Mouse (Mus musculus) urinary bladder, adult 18-20 months (tissue): ENCODE results near the gene Srms.
"Not testable (repeated sequence)": the region's sequence is repeated elsewhere in the genome, so short reads cannot be mapped to it uniquely, and the experiment has no call there.

Experiments
- DNase-seq, 2 experiments: peaks; one replicate each; pipeline ENCODE4 v3.0.0; 2022; ENCODE audit warnings: low spot score in 2 of 2, mixed read lengths in 2 of 2

Srms gene

GRCm38 (mm10) chr2:181219538-181220216 lies 6.7 kb upstream of the Srms start, which contains the start of gene Fndc11:
TSS of gene Fndc11 (plus strand) at chr2:181220013.
- DNase-seq = peak; percentile 37 to 51

- DNase-seq = no peak
Measured at GRCm38 (mm10) chr2:181218881-181219485, 6.0 kb upstream of the Srms start.

GRCm38 (mm10) chr2:181216037-181216436 lies 3.1 kb upstream of the Srms start:
- no peak for DNase-seq

- DNase-seq = no peak
Measured at GRCm38 (mm10) chr2:181212389-181213020, 480 bp downstream of the Srms start.

GRCm38 (mm10) chr2:181206118-181206517 lies 6.9 kb downstream of the Srms start:
- no peak for DNase-seq

- DNase-seq = no peak
Measured at GRCm38 (mm10) chr2:181205678-181206077, 7.3 kb downstream of the Srms start.

- DNase-seq = no peak
Measured at GRCm38 (mm10) chr2:181202886-181203285, 10.1 kb downstream of the Srms start.

GRCm38 (mm10) chr2:181202422-181202821 lies 10.6 kb downstream of the Srms start, which contains the start of gene Ptk6:
TSS of gene Ptk6 (minus strand) at chr2:181202789.
- DNase-seq = no peak

- DNase-seq = no peak
Measured at GRCm38 (mm10) chr2:181201606-181202005, 11.4 kb downstream of the Srms start.

- no peak for DNase-seq
Measured at GRCm38 (mm10) chr2:181196628-181197300, 16.2 kb downstream of the Srms start.

GRCm38 (mm10) chr2:181193044-181193443 lies 19.9 kb downstream of the Srms start:
- DNase-seq = no peak

- DNase-seq = no peak
Measured at GRCm38 (mm10) chr2:181191936-181192335, 21.0 kb downstream of the Srms start.

GRCm38 (mm10) chr2:181191385-181191784 lies 21.6 kb downstream of the Srms start:
- DNase-seq = not testable (repeated sequence)

GRCm38 (mm10) chr2:181189321-181189720 lies 23.7 kb downstream of the Srms start:
- no peak for DNase-seq

- peak; percentile 33 to 66 for DNase-seq
Measured at GRCm38 (mm10) chr2:181188681-181189080, 24.3 kb downstream of the Srms start.

- DNase-seq = peak; percentile 91 to 96
Measured at GRCm38 (mm10) chr2:181187121-181188000, 25.6 kb downstream of the Srms start, which contains the start of gene Ppdpf. TSS of gene Ppdpf (plus strand) at chr2:181187247.

GRCm38 (mm10) chr2:181186635-181187034 lies 26.4 kb downstream of the Srms start:
- peak; percentile 78 to 82 for DNase-seq

- no peak for DNase-seq
Measured at GRCm38 (mm10) chr2:181180898-181181297, 32.1 kb downstream of the Srms start.

GRCm38 (mm10) chr2:181178471-181178870 lies 34.5 kb downstream of the Srms start:
- no peak for DNase-seq

- no peak for DNase-seq
Measured at GRCm38 (mm10) chr2:181178015-181178414, 35.0 kb downstream of the Srms start.

- no peak for DNase-seq
Measured at GRCm38 (mm10) chr2:181174646-181175045, 38.3 kb downstream of the Srms start.
